Mouse (Mus musculus) liver, embryonic 11.5 days (tissue): ENCODE results near the gene Thy1. TPM values are rescaled to one million over a fixed set of nuclear protein-coding genes. Genes with fewer than 3 reads are reported as not detected.

ENCODE experiments used
- ATAC-seq: fragments of 200-750 bp; cut with Nextera tagmentation; replicated peaks from 2 replicates; pipeline ENCODE4 v1.8.0; 2017; ENCODE audit warnings: moderate number of reproducible peaks, mild to moderate bottlenecking, moderate TSS enrichment, moderate library complexity; ENCODE audit not compliant: low FRiP score
- DNase-seq: peaks from one replicate; pipeline ENCODE4 v3.0.0-alpha.2; 2017; ENCODE audit warnings: low spot score
- H3K27ac ChIP-seq: fragments of 300-500 bp; sonication (generic); 2 replicates; pipeline ENCODE4 v1.5.1; 2014; ENCODE audit warnings: mild to moderate bottlenecking, low read depth, low read length, control low read depth
- H3K27me3 ChIP-seq: fragments of 300-500 bp; sonication (generic); replicated peaks from 2 replicates; pipeline ENCODE4 v1.6.1; 2014; ENCODE audit warnings: low read length, mixed read lengths; ENCODE audit not compliant: control insufficient read depth, insufficient read depth
- H3K36me3 ChIP-seq: fragments of 300-500 bp; sonication (generic); 2 replicates; pipeline ENCODE4 v1.6.1; 2014; ENCODE audit warnings: mild to moderate bottlenecking, low read length, moderate library complexity, mixed read lengths; ENCODE audit not compliant: control insufficient read depth, insufficient read depth
- H3K4me1 ChIP-seq: fragments of 300-500 bp; sonication (generic); replicated peaks from 2 replicates; pipeline ENCODE4 v1.6.1; 2014; ENCODE audit warnings: low read length, mixed read lengths; ENCODE audit not compliant: control insufficient read depth, insufficient read depth
- H3K4me2 ChIP-seq: fragments of 300-500 bp; sonication (generic); 2 replicates; pipeline ENCODE4 v1.6.1; 2014; ENCODE audit warnings: mild to moderate bottlenecking, control low read depth, moderate library complexity
- H3K4me3 ChIP-seq: fragments of 300-500 bp; sonication (generic); 2 replicates; pipeline ENCODE4 v1.5.1; 2014; ENCODE audit warnings: low read depth, low read length, control low read depth
- H3K9ac ChIP-seq: fragments of 300-500 bp; sonication (generic); 2 replicates; pipeline ENCODE4 v1.6.1; 2014; ENCODE audit warnings: low read depth, low read length, control low read depth
- H3K9me3 ChIP-seq: fragments of 300-500 bp; sonication (generic); 2 replicates; pipeline ENCODE4 v1.6.1; 2016; ENCODE audit warnings: low read length, inconsistent platforms, mixed read lengths; ENCODE audit not compliant: control insufficient read depth
- WGBS: fragments of 180-500 bp; shearing (Covaris S2); extraction: QIAGEN DNeasy Blood & Tissue Kit; methylation state at CpG from one replicate; pipeline ENCODE4 v1.1.7; 2014; 5-methylcytosine and 5-hydroxymethylcytosine counted together
- polyA plus RNA-seq: library from polyadenylated mRNA; unstranded; fragments of >200 nt; fragmentation: Nextera tagmentation; extraction: Ambion mirVana; gene quantifications from 2 replicates; pipeline ENCODE4 v1.2.1, GENCODE M21; 2014

The Thy1 gene
- polyA plus RNA-seq, 1 experiment from 2014 or later = 0.18 TPM

DNA sequence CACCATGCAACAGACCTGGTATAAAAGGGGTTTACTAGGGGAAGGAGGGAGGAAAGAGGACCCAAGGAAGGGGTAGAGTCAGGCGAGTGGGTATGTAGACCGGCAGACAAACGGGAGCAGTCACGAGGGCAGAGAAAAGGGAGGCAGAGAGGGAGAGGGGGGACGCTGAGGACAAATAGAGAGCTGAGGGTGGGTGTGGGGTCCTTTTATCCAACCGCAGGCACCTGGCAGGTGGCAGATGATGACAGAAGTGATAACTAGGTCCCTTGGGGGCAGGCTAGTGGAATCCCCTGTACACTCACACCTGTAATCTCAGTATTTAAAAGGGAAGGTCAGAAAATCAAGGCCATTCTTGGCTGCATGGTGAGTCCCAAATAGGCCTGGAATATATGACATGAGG lies 31.0 kb upstream of the Thy1 start:
- Histone ChIP-seq H3K9me3 (no peaks in the 10 kb centered on the region), H3K4me1 (no peaks in the 10 kb centered on the region), H3K27ac (no peak overlapping the region), H3K36me3 (no peaks in the 10 kb centered on the region), H3K4me3 (no peak overlapping the region), H3K4me2 (no peak overlapping the region), H3K27me3 (no peaks in the 10 kb centered on the region), H3K9ac (no peak overlapping the region)
- DNase-seq (no peak), ATAC-seq (no peak)
- 66% methylated on average over 6 of the region's 6 CpGs for WGBS

DNA sequence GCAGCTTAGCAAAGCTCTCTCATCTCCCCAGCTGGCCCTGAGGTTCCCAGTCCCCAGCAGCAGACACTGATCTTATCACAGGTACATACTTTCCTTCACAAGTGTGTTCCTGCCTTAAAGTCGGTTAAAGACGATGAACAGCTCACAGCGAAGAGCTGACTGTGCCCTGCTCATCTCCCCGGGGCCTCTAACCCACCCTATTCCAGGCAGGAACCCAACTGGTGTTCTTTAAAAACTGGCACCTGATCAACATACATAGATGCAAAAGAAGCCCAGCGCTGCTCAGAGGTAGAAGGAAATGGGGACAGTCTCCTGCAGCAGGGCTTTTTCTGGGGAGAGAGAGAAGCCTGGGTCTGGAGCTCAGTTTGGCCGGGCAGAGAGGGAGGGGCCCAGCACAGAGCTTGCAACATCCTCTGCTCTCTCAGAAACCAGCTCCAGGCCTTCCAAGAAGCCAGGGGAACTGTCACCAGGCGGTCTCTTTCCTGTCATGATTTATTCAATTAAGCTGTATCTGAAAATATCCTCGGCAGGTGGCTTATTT lies 30.4 kb upstream of the Thy1 start:
- DNase-seq = no peak
- 36% methylated on average over 8 of the region's 8 CpGs for WGBS
- no peaks in the 10 kb centered on the region for H3K36me3 ChIP-seq
- no peak overlapping the region for H3K27ac ChIP-seq
- no peak overlapping the region for H3K4me2 ChIP-seq
- H3K4me1 ChIP-seq = no peaks in the 10 kb centered on the region
- no peak overlapping the region for H3K9ac ChIP-seq
- no peak for ATAC-seq
- H3K9me3 ChIP-seq = no peaks in the 10 kb centered on the region
- no peak overlapping the region for H3K4me3 ChIP-seq
- H3K27me3 ChIP-seq = no peaks in the 10 kb centered on the region

DNA sequence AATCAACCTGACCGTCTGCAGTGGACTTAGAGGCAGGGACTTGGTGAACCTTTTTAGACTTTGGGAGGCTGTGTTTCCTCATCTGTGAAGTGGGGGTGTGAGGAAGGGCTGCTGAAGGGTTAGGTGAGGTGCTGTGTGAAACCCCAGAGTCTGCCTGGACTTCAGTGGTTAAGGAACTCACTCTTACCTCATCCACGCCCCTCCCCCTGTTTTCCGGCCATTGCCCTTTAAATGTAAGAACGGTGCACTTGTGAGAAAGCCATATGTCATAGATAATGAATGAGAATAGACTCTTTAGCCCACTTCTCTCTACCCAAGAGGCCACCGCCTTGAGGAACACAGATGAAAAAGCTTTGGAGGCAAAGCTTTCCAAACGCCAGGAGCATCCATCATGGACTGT lies 29.4 kb upstream of the Thy1 start:
- no peak for ATAC-seq
- no peak overlapping the region for H3K9ac ChIP-seq
- H3K36me3 ChIP-seq = no peaks in the 10 kb centered on the region
- H3K27ac ChIP-seq = no peak overlapping the region
- DNase-seq = no peak
- no peaks in the 10 kb centered on the region for H3K27me3 ChIP-seq
- no peak overlapping the region for H3K4me2 ChIP-seq
- H3K9me3 ChIP-seq = no peaks in the 10 kb centered on the region
- WGBS = 57% methylated on average over 6 of the region's 6 CpGs
- no peak overlapping the region for H3K4me3 ChIP-seq
- H3K4me1 ChIP-seq = no peaks in the 10 kb centered on the region

DNA sequence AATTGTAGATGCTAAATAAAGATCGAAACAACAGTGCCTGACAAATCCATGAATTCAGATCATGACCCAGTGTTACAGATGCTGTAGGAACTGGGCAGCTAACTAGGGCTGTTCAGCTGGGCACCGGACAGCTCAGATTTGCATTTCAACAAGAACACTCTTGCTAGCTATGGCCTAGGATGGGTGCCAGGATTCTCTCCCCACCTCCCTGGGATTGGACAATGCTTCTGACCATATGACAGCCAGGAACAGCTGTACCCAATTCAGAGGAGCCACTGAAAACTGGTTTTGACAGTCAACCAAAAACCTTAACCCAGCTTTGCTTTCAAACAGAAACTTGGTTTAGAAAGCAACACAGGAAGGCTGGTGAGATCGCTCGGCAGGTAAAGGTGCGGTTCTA lies 26.9 kb upstream of the Thy1 start:
- no peaks in the 10 kb centered on the region for H3K9me3 ChIP-seq
- no peak for ATAC-seq
- no peaks in the 10 kb centered on the region for H3K4me1 ChIP-seq
- H3K4me3 ChIP-seq = no peak overlapping the region
- H3K4me2 ChIP-seq = no peak overlapping the region
- 84% methylated on average over 5 of the region's 5 CpGs for WGBS
- no peaks in the 10 kb centered on the region for H3K27me3 ChIP-seq
- DNase-seq = no peak
- H3K27ac ChIP-seq = no peak overlapping the region
- no peaks in the 10 kb centered on the region for H3K36me3 ChIP-seq
- no peak overlapping the region for H3K9ac ChIP-seq

DNA sequence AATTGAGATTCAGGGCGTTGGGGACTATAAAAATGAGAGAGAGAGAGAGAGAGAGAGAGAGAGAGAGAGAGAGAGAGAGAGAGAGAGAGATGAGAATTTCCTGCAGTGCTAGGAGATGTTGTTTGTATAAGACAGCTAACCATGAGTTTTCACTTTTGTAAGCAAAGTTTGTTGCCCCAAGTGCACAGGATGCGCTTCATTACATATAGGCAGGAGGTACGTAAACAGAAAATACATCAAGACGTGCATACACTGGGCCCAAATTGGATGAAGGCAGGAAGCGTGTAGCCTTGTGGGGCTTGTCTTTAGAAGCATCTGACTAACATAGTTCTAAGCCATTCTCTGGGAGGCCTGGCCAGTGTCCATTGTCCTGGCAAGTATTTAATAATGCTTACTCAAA lies 25.3 kb upstream of the Thy1 start:
- 80% methylated on average over 5 of the region's 5 CpGs for WGBS
- DNase-seq (no peak), ATAC-seq (no peak)
- Histone ChIP-seq H3K9ac (no peak overlapping the region), H3K4me3 (no peak overlapping the region), H3K27ac (no peak overlapping the region), H3K4me1 (no peaks in the 10 kb centered on the region), H3K9me3 (no peaks in the 10 kb centered on the region), H3K4me2 (no peak overlapping the region), H3K36me3 (no peaks in the 10 kb centered on the region), H3K27me3 (no peaks in the 10 kb centered on the region)

DNA sequence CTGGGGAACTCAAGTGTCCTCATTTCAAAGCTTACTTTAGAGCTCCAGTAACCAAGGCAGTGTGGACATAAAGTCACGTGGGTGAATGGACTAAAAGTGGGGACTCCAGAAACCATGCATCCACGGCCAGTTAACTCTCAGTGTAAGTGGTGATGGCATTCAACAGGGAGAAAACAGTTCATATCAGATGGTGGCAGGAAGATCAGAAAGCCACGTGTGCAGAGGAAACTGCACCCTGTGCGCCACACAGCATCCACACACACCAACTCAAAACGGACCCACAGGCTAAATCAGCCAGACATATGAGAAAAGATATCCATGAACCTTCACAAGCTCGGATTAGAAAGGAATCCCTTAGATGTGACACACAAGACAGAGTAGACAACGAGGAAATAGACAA lies 23.2 kb upstream of the Thy1 start:
- H3K27ac ChIP-seq = no peak overlapping the region
- H3K27me3 ChIP-seq = no peaks in the 10 kb centered on the region
- H3K4me1 ChIP-seq = no peaks in the 10 kb centered on the region
- no peaks in the 10 kb centered on the region for H3K9me3 ChIP-seq
- H3K36me3 ChIP-seq = no peaks in the 10 kb centered on the region
- H3K4me2 ChIP-seq = no peak overlapping the region
- 67% methylated on average over 7 of the region's 7 CpGs for WGBS
- no peak overlapping the region for H3K9ac ChIP-seq
- ATAC-seq (no peak), DNase-seq (no peak)
- H3K4me3 ChIP-seq = no peak overlapping the region

DNA sequence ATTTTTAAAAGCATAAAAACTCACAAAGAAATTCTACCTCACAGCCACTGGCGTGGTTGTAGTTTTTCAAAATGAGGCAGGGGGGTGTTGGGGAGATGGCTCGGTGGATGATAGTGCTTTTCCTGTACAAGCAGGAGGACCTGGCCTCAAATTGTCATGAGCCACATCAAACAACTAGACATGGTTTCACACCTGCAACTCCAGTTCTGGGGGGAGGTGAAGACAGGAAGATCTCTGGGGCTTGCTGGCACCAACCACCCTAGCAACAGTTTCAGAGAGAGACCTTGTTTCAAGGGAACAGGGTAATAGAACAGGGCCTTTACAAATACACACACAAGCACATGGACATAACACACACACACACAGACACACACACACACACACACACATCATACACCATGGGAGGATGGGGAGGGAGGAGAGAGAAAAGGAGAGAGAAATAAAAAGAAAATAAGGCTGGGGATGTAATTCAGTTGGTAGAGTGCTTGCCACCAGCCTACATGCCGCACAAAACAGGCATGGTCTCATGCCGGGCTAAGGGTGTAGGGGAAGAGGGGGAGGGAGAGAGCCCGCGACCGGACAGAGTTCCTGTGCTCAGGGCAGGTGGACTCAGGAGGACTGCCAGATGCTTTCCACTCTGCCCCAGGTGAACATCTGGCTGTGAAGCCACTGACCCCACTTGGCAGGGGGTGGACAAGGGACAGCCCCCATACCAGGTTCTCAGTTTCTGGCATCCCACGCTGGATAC lies 20.9 kb upstream of the Thy1 start:
- Histone ChIP-seq H3K27ac (no peak overlapping the region), H3K9me3 (no peaks in the 10 kb centered on the region), H3K36me3 (no peaks in the 10 kb centered on the region), H3K9ac (no peak overlapping the region), H3K4me3 (no peak overlapping the region), H3K4me2 (no peak overlapping the region), H3K27me3 (no peaks in the 10 kb centered on the region), H3K4me1 (no peaks in the 10 kb centered on the region)
- WGBS = 62% methylated on average over 8 of the region's 8 CpGs
- no peak for ATAC-seq
- DNase-seq = no peak

DNA sequence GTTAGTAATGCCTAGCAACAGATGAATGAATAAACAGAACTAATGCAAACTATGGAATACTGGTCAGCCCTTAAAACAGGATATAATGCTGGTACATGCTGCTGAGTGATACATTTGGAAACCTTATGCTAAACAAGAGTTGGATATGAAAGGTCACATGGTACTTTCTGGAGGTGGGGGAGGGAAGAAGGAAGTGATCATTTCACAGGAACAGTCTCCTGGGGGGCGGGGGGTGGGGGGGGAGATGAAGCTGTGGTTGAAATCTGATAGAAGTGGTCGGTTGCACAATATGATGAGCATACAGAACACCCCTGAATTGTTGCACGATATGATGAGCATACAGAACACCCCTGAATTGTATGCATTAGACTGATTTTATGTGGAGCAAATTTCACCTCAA lies 19.1 kb upstream of the Thy1 start:
- 70% methylated on average over 3 of the region's 3 CpGs for WGBS
- no peak overlapping the region for H3K4me2 ChIP-seq
- ATAC-seq = no peak
- H3K36me3 ChIP-seq = no peaks in the 10 kb centered on the region
- H3K27ac ChIP-seq = no peak overlapping the region
- H3K9ac ChIP-seq = no peak overlapping the region
- H3K9me3 ChIP-seq = no peaks in the 10 kb centered on the region
- DNase-seq = no peak
- H3K27me3 ChIP-seq = no peaks in the 10 kb centered on the region
- H3K4me1 ChIP-seq = no peaks in the 10 kb centered on the region
- H3K4me3 ChIP-seq = no peak overlapping the region

DNA sequence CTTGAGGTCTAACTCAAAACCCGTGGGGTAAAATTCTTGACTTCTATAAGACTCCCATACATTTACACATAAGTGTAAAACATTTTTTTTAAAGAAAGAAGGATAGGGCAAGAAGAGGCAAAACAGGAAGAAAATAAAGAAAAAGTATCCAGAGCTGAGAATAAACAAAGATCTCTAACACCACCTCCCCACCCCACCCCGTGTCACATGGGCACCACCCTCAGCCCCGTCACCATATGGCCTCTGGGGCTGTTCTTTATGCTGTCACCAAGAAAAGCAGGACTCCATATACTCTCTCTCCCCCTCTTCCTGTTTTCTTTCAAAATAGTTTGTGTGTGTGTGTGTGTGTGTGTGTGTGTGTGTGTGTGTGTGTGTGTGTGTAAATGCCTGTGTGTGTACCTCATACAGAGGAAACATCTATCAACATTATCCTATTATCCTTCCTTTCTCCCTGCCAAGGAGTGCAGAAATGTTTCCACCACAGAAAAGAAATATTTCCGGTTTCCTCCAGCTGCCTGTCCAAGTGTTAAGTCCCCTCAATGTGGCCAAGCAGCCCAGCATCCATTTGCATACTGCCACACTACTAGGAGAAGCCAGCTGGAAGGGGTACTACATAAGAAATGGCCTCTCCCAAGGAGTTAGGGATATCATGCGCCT lies 13.5 kb upstream of the Thy1 start:
- Histone ChIP-seq H3K4me2 (no peak overlapping the region), H3K27ac (no peak overlapping the region), H3K9me3 (no peaks in the 10 kb centered on the region), H3K4me3 (no peak overlapping the region), H3K4me1 (no peaks in the 10 kb centered on the region), H3K36me3 (no peaks in the 10 kb centered on the region), H3K9ac (no peak overlapping the region), H3K27me3 (no peaks in the 10 kb centered on the region)
- WGBS = 49% methylated on average over 5 of the region's 5 CpGs
- no peak for ATAC-seq
- DNase-seq = no peak
